Mouse (Mus musculus): Measurements from ENCODE around the gene Parp4.

- TF ChIP-seq EP300 (IDR thresholded peaks at IDR 0.05; ENCODE audit: low read depth) (no peak), CTCF (IDR thresholded peaks at IDR 0.05; ENCODE audit: low read depth) (no peak)
Measured at GRCm38 (mm10) chr14:56592191-56592590, 16.8 kb downstream of the Parp4 start.
